In the genomic region with DNA sequence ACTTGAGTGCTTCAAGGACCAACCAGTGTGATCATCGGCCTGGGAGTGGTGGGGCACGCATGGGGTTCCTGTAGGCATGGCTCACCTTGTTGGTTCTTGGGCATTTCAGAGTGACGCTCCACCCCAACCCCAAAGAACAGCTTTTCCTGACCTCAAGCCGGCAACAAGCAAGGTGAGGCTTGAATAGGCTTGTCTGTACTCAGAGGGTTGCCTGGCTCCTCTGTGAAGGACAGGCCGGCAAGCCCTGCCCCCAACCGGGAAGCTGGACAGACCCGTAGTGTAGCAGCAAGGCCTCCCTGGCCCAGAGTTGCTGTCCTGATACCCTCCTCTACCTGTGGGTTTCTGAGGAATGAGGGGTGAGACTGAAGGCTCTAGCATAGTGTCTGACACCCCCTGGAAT, we compare ENCODE assay signal across 13 mouse cellular contexts.
"Had no signal": no experiment of that assay in that cellular context is flagged by ENCODE, and none has a peak within 500 bp of the region (broad histone marks: within the 10 kb centered on the region; RNA-seq: fewer than 3 reads in every experiment).

No protein-coding gene starts in this region.

- H3K9ac ChIP-seq: liver, embryonic 13.5 days; liver, postnatal 0 days; lung, embryonic 15.5 days; midbrain, embryonic 15.5 days had no signal

- H3K27me3 ChIP-seq: liver, embryonic 13.5 days; lung, embryonic 15.5 days; midbrain, embryonic 15.5 days had no signal

- H3K36me3 ChIP-seq: liver, embryonic 13.5 days; lung, embryonic 15.5 days; midbrain, embryonic 15.5 days had no signal

- H3K27ac ChIP-seq: left cerebral cortex, adult 2 months; liver, embryonic 13.5 days; lung, embryonic 15.5 days; macrophage; midbrain, embryonic 15.5 days; stomach, postnatal 0 days had no signal

- H3K4me2 ChIP-seq: liver, embryonic 13.5 days; lung, embryonic 15.5 days; midbrain, embryonic 11.5 days; midbrain, embryonic 15.5 days had no signal

- ATAC-seq: liver, postnatal 0 days; midbrain, embryonic 15.5 days had no signal

- H3K4me1 ChIP-seq: liver, embryonic 13.5 days had no signal

- H3K4me3 ChIP-seq: left cerebral cortex, adult 2 months; liver, embryonic 13.5 days; lung, embryonic 15.5 days; megakaryocyte, embryonic 14.5 days; midbrain, embryonic 15.5 days had no signal

- H3K9me3 ChIP-seq: liver, embryonic 13.5 days; lung, embryonic 15.5 days; megakaryocyte, embryonic 14.5 days; midbrain, embryonic 15.5 days had no signal

- DNase-seq: kidney, adult 18-20 months; liver; liver, embryonic 13.5 days; liver, postnatal 0 days; lung, postnatal 14 days; thymus, postnatal 14 days had no signal
